Mouse (Mus musculus): Measurements from ENCODE around the gene Gm10999. TPM values are rescaled to one million over a fixed set of nuclear protein-coding genes. Genes with fewer than 3 reads are reported as not detected.

Gm10999 gene
- polyA plus RNA-seq (2012; rRNA removed): not detected in 2 replicates

DNA sequence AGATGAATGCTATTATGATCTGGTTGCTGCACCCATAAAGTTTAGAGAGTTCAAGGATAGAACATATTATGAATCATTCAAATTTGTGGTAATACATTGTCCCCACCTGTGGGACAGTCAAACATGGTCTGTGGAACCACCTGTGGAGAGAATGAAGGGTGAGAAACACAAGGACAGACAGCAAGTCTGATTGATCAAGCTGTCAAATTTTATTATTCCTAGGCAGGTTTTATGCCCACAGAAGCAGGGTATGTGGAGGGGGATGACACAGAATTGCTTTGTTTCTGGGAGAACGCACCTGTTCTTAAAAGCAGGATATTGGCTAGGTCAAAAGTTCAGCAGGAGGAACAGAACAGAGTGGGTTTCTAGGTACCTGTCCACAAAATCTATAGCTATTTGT, at the start of gene Gm10999:
TSS of gene Gm10999 (minus strand) at position 101 of the 400 bp plus-strand sequence.

Other genes starting within 250 kb of the Gm10999 start
- not detected in 2 replicates for gene Ccdc7a, start 66.1 kb downstream of the Gm10999 start, polyA plus RNA-seq (2012; rRNA removed)
- gene Ccdc7b, start 64.5 kb downstream of the Gm10999 start, polyA plus RNA-seq (2012; rRNA removed): not detected in 2 replicates
- gene 2610044O15Rik8, start 102.7 kb upstream of the Gm10999 start, polyA plus RNA-seq (2012; rRNA removed): 0.46 and 0.99 TPM in 2 replicates